Mouse (Mus musculus) adrenal gland, postnatal 0 days (tissue): ENCODE results near the gene Azgp1. TPM values are rescaled to one million over a fixed set of nuclear protein-coding genes. Genes with fewer than 3 reads are reported as not detected.

Experiments used
- polyA plus RNA-seq: library from polyadenylated mRNA; unstranded; fragments of >200 nt; fragmentation: Nextera tagmentation; extraction: Ambion mirVana; gene quantifications from 2 replicates; pipeline ENCODE4 v1.2.1, GENCODE M21; 2015

The Azgp1 gene
- 17.9 and 28.3 TPM in 2 replicates for polyA plus RNA-seq

DNA sequence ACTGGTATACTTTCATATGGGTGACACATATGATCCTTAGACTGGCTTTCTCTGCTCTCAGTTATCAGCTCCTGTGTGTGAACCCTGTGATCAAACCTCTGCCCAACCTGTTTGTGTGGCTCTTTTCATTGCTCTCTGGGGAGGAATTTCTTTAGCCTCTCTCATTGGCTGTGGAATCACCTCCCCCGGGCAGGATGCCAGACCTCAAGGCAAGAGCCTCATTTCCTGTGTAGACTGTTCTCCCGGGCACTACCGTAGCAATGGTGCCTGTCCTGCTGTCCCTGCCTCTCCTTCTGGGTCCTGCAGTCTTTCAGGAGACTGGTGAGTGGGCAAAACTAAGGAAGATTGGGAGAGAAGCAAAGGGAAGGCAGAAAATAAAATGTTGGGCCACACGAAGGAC lies at the start of gene Azgp1:
TSS of gene Azgp1 (plus strand) at position 221 of the 400 bp plus-strand sequence.

GRCm38 (mm10) chr5:137962945-137963344 lies 18.4 kb upstream of the Azgp1 start, which contains the start of gene Gjc3:
Gene Gjc3, minus strand, starts transcription at chr5:137963098.

DNA sequence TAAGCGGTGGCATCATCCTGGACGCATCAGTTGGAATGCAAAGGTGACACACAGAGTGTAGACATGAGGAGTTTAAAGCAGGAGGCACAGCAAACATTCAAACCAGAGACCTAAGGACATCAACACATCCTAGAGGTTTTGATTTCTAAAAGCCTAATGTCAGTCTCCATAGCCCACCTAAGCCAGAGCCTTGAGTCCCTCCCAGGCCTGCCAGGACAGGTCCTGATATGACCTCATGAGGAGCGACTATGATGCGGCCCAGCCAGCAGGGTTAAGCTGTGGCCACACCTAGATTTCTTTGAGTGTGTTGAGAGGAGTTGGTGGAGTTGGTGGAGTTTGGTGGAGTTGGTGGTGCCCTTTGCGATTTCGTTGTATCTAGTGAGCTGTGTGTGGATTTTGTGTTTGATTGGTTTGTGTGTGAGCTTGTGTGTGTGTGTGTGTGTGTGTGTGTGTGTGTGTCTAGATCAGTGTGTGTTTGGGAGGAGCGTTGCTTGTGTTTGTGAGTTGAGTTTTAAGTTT lies 39.7 kb downstream of the Azgp1 start, which contains the start of the genes Smok3a and Smok3b:
TSS of gene Smok3a (plus strand) at position 301 of the 519 bp plus-strand sequence.
TSS of gene Smok3b (plus strand) at position 469 of the 519 bp plus-strand sequence.

Other genes starting within 250 kb of the Azgp1 start
- 3.8 and 6.3 TPM in 2 replicates for gene Nyap1, start 239.9 kb upstream of the Azgp1 start, polyA plus RNA-seq
- 93.4 and 119 TPM in 2 replicates for gene Tsc22d4, start 235.8 kb upstream of the Azgp1 start, polyA plus RNA-seq
- gene Ppp1r35, start 202.7 kb upstream of the Azgp1 start, polyA plus RNA-seq, result 46.4 and 54.3 TPM in 2 replicates
- gene Mepce, start 193.9 kb upstream of the Azgp1 start, polyA plus RNA-seq, result 14.9 and 16.9 TPM in 2 replicates
- gene Zcwpw1, start 193.7 kb upstream of the Azgp1 start, polyA plus RNA-seq, result 6.2 and 7.8 TPM in 2 replicates
- gene Pilra, start 145.2 kb upstream of the Azgp1 start, polyA plus RNA-seq, result 2.0 and 2.2 TPM in 2 replicates
- gene Pilrb1, start 123.4 kb upstream of the Azgp1 start, polyA plus RNA-seq, result 2.3 and 3.0 TPM in 2 replicates
- 1.9 and 2.5 TPM in 2 replicates for gene Pilrb2, start 109.7 kb upstream of the Azgp1 start, polyA plus RNA-seq
- 2.0 and 2.4 TPM in 2 replicates for gene Cyp3a13, start 59.9 kb upstream of the Azgp1 start, polyA plus RNA-seq
- gene Gjc3, start 18.4 kb upstream of the Azgp1 start, polyA plus RNA-seq, result 2.4 and 2.7 TPM in 2 replicates
- gene Smok3a, start 39.7 kb downstream of the Azgp1 start, polyA plus RNA-seq, result not detected in 2 replicates
- not detected in 2 replicates for gene Smok3b, start 39.9 kb downstream of the Azgp1 start, polyA plus RNA-seq
- not detected in 2 replicates for gene Smok3c, start 71.7 kb downstream of the Azgp1 start, polyA plus RNA-seq
- gene Zkscan1, start 103.6 kb downstream of the Azgp1 start, polyA plus RNA-seq, result 8.4 and 10.3 TPM in 2 replicates
- gene Zscan21, start 135.4 kb downstream of the Azgp1 start, polyA plus RNA-seq, result 27.5 and 28.0 TPM in 2 replicates
- gene Zfp113, start 174.2 kb downstream of the Azgp1 start, polyA plus RNA-seq, result 9.4 and 12.4 TPM in 2 replicates
- 198 and 240 TPM in 2 replicates for gene Cops6, start 179.6 kb downstream of the Azgp1 start, polyA plus RNA-seq
- 9.8 and 16.1 TPM in 2 replicates for gene Ap4m1, start 190.5 kb downstream of the Azgp1 start, polyA plus RNA-seq
- 55.5 and 71.3 TPM in 2 replicates for gene Mcm7, start 190.9 kb downstream of the Azgp1 start, polyA plus RNA-seq
- 35.0 and 47.4 TPM in 2 replicates for gene Taf6, start 205.9 kb downstream of the Azgp1 start, polyA plus RNA-seq
- 36.8 and 39.6 TPM in 2 replicates for gene Cnpy4, start 206.0 kb downstream of the Azgp1 start, polyA plus RNA-seq
- gene Mblac1, start 212.8 kb downstream of the Azgp1 start, polyA plus RNA-seq, result 6.1 and 7.2 TPM in 2 replicates
- gene Nxpe5, start 244.4 kb downstream of the Azgp1 start, polyA plus RNA-seq, result 0.22 and 0.44 TPM in 2 replicates